In genomic region chr10:77418138-77418537, GRCm38 (mm10) we compare ENCODE assay signal across 8 mouse cellular contexts. TPM values are rescaled to one million over a fixed set of nuclear protein-coding genes. Genes with fewer than 3 reads are reported as not detected.
DNase-seq lines count a peak whose midpoint lies in the region; ATAC-seq and TF ChIP-seq lines count a peak whose summit lies in the region.

TSS of gene Adarb1 (minus strand) at chr10:77418270.

- under 1% methylated on average over 45 of the region's 57 CpGs for WGBS in hindbrain, embryonic 16.5 days

- peaks cover 21% of the 10 kb centered on the region for H3K4me1 ChIP-seq in hindbrain, embryonic 16.5 days (ENCODE audit: control insufficient read depth, insufficient read depth, low read depth, low read length)

- H3K9ac ChIP-seq in hindbrain, embryonic 16.5 days (ENCODE audit: low read depth, low read length): peak within 1 kb of the TSS; percentile 91

- peak within 1 kb of the TSS; percentile 94 for H3K4me2 ChIP-seq in hindbrain, embryonic 16.5 days (ENCODE audit: low read length)

- intact Hi-C loops in gastrocnemius, adult 2 months (cut with DNase I): loop anchor here (2.0 to 10.0 kb wide), 4 partner anchors 36 to 167 kb away; partner anchors contain the start of gene Pttg1ip

- peak; percentile 94 for ATAC-seq in activated CD4-positive, CD25-positive, alpha-beta regulatory T cell, adult 4 months
- ATAC-seq in common myeloid progenitor, adult 5-6 weeks (replicated peaks; ENCODE audit: low read depth, poor library complexity, severe bottlenecking): peak; percentile 91
- ATAC-seq in hindbrain, embryonic 16.5 days: peak; percentile 95

- H3K36me3 ChIP-seq in hindbrain, embryonic 16.5 days (ENCODE audit: control insufficient read depth, insufficient read depth, low read length): no peaks in the 10 kb centered on the region

- peak; percentile 95 for DNase-seq in gastrocnemius, adult 2 months
- peak; percentile 81 for DNase-seq in left cerebral cortex, adult 11 months (ENCODE audit: low spot score)
- DNase-seq in lung, postnatal 36 days: peak; percentile 90
- DNase-seq in retina, embryonic 14.5 days (ENCODE audit: low spot score): peak; percentile 90
- DNase-seq in thymus, postnatal 36 days: peak; percentile 86 to 91

- peak within 1 kb of the TSS; percentile 96 for H3K4me3 ChIP-seq in gastrocnemius, adult 2 months
- peak within 1 kb of the TSS; percentile 96 for H3K4me3 ChIP-seq in hindbrain, embryonic 16.5 days (ENCODE audit: low read length)

- no peak for TF ChIP-seq CTCF in gastrocnemius, adult 2 months (IDR thresholded peaks at IDR 0.05)

- 0 out of 2 replicates have a peak, but pooled peaks cover 2% of the 10 kb centered on the region for H3K27me3 ChIP-seq in hindbrain, embryonic 16.5 days (replicated peaks; ENCODE audit: control insufficient read depth, insufficient read depth, low read length)

- peak within 1 kb of the TSS; percentile 88 for H3K27ac ChIP-seq in gastrocnemius, adult 2 months
- peak within 1 kb of the TSS; percentile 88 for H3K27ac ChIP-seq in hindbrain, embryonic 16.5 days (ENCODE audit: low read depth, low read length)

- H3K9me3 ChIP-seq in hindbrain, embryonic 16.5 days (ENCODE audit: control insufficient read depth, low read length): no peaks in the 10 kb centered on the region

RNA-seq across cellular contexts. Expression of gene Adarb1, which starts in this region (rescaled TPM):
- polyA plus RNA-seq in activated CD4-positive, CD25-positive, alpha-beta regulatory T cell, adult 4 months (2017; shearing (Covaris generic)): 1 to 10 TPM in 1 of 2 experiments, under 1 TPM in 1; 0.71 to 1.0 TPM
- 0.15 and 2.7 TPM in 2 replicates for total RNA-seq in common myeloid progenitor, adult 5-6 weeks (2017)
- total RNA-seq in gastrocnemius, adult 2 months (2021): 1 to 10 TPM; 6.6 to 8.9 TPM
- 19.9 and 20.6 TPM in 2 replicates for polyA plus RNA-seq in hindbrain, embryonic 16.5 days (2015; fragmentation: Nextera tagmentation; extraction: Ambion mirVana)

Comparison
In these comparisons a context has a peak if more than half of its experiments do, and no peak if none do; other contexts are left out.
1. Peak in every context shown above with its lines: DNase-seq, ATAC-seq, H3K4me3 ChIP-seq and H3K27ac ChIP-seq.
2. RNA of gene Adarb1 (polyA plus RNA-seq): 19.9 to 20.6 TPM in hindbrain, embryonic 16.5 days; 0.71 to 1.0 TPM in activated CD4-positive, CD25-positive, alpha-beta regulatory T cell, adult 4 months; every median in the first group is over 10 times any median in the second.